Mouse (Mus musculus) heart, postnatal 0 days (tissue): ENCODE measurements around the gene Imp3. TPM values are rescaled to one million over a fixed set of nuclear protein-coding genes. Genes with fewer than 3 reads are reported as not detected.
A peak's percentile ranks its signal among the peaks of the same experiment; 100 is the strongest.
"Not testable (repeated sequence)": the region's sequence is repeated elsewhere in the genome, so short reads cannot be mapped to it uniquely, and the experiment has no call there.

Source experiments
- ATAC-seq: fragments of 200-750 bp; cut with Nextera tagmentation; 2 replicates; pipeline ENCODE4 v1.8.0; 2017; ENCODE audit warnings: low read depth, moderate number of reproducible peaks, moderate library complexity; ENCODE audit not compliant: insufficient read depth
- DNase-seq: peaks from one replicate; pipeline ENCODE4 v3.0.0-alpha.2; 2016; ENCODE audit warnings: low spot score
- H3K27ac ChIP-seq: fragments of 300-500 bp; sonication (generic); 2 replicates; pipeline ENCODE4 v1.5.1; 2014; ENCODE audit warnings: low read depth, mild to moderate bottlenecking
- H3K27me3 ChIP-seq: fragments of 300-500 bp; sonication (generic); 2 replicates; pipeline ENCODE4 v1.6.1; 2014; ENCODE audit warnings: low read length, mixed read lengths; ENCODE audit not compliant: control insufficient read depth, insufficient read depth
- H3K36me3 ChIP-seq: fragments of 300-500 bp; sonication (generic); replicated peaks from 2 replicates; pipeline ENCODE4 v1.6.1; 2014; ENCODE audit warnings: low read length, mixed read lengths; ENCODE audit not compliant: control insufficient read depth, insufficient read depth
- H3K4me1 ChIP-seq: fragments of 300-500 bp; sonication (generic); 2 replicates; pipeline ENCODE4 v1.6.1; 2014; ENCODE audit warnings: antibody characterized with exemption; ENCODE audit not compliant: control insufficient read depth, insufficient read depth
- H3K4me2 ChIP-seq: fragments of 300-500 bp; sonication (generic); 2 replicates; pipeline ENCODE4 v1.6.1; 2014; ENCODE audit warnings: low read depth, mild to moderate bottlenecking, low read length, moderate library complexity
- H3K4me3 ChIP-seq: fragments of 300-500 bp; sonication (generic); 2 replicates; pipeline ENCODE4 v1.5.1; 2014; ENCODE audit warnings: low read depth, low read length
- H3K9ac ChIP-seq: fragments of 300-500 bp; sonication (generic); replicated peaks from 2 replicates; pipeline ENCODE4 v1.6.1; 2014; ENCODE audit warnings: low read depth, low read length, mixed read lengths
- H3K9me3 ChIP-seq: fragments of 300-500 bp; sonication (generic); replicated peaks from 2 replicates; pipeline ENCODE4 v1.6.1; 2016; ENCODE audit warnings: low read length; ENCODE audit not compliant: control insufficient read depth
- CTCF ChIP-seq: IDR thresholded peaks from 2 replicates; pipeline ENCODE4 v1.5.1; 2016; ENCODE audit warnings: antibody characterized with exemption, control low read depth, low read depth
- EP300 ChIP-seq: IDR thresholded peaks from 2 replicates; pipeline ENCODE4 v1.6.1; 2016; ENCODE audit warnings: antibody characterized with exemption, low read depth
- WGBS: fragments of 180-500 bp; shearing (Covaris S2); extraction: QIAGEN DNeasy Blood & Tissue Kit; methylation state at CpG from one replicate; pipeline ENCODE4 v1.1.7; 2014; 5-methylcytosine and 5-hydroxymethylcytosine counted together
- polyA plus RNA-seq: library from polyadenylated mRNA; unstranded; fragments of >200 nt; fragmentation: Nextera tagmentation; extraction: Ambion mirVana; gene quantifications from 2 replicates; pipeline ENCODE4 v1.2.1, GENCODE M21; 2015
- total RNA-seq: library from RNA; depleted of rRNA; stranded (reverse); fragments of >200 nt; gene quantifications from 2 replicates; pipeline ENCODE4 v1.2.3, GENCODE M21; 2014; ENCODE audit warnings: low replicate concordance

Gene Imp3
- total and polyA plus RNA-seq, 2 experiments from 2014 or later: 58.1 to 179 TPM

GRCm38 (mm10) chr9:56938374-56938773 lies 1.1 kb downstream of the Imp3 start:
- H3K4me3 ChIP-seq: peak overlapping the region; percentile 62
- no peaks in the 10 kb centered on the region for H3K27me3 ChIP-seq
- peaks cover 5% of the 10 kb centered on the region; the same call in 1 of the 2 replicates for H3K4me1 ChIP-seq
- TF ChIP-seq EP300 (no peak), CTCF (no peak)
- no peaks in the 10 kb centered on the region for H3K36me3 ChIP-seq
- under 1% methylated on average over 7 of the region's 7 CpGs for WGBS
- peak overlapping the region; percentile 73 for H3K4me2 ChIP-seq
- H3K9me3 ChIP-seq: no peaks in the 10 kb centered on the region
- ATAC-seq (no peak), DNase-seq (peak; percentile 86)
- peak overlapping the region; percentile 60 for H3K9ac ChIP-seq
- peak overlapping the region; percentile 91 for H3K27ac ChIP-seq

- TF ChIP-seq CTCF: peak; percentile 78
- H3K4me1 ChIP-seq, H3K9ac ChIP-seq, H3K27me3 ChIP-seq, H3K4me3 ChIP-seq, H3K4me2 ChIP-seq, ATAC-seq, H3K36me3 ChIP-seq, H3K9me3 ChIP-seq, H3K27ac ChIP-seq: not testable (repeated sequence)
- 20% methylated on average over 3 of the region's 3 CpGs for WGBS
- DNase-seq: peak; percentile 50
Measured at GRCm38 (mm10) chr9:56947481-56947880, 10.2 kb downstream of the Imp3 start.

GRCm38 (mm10) chr9:56948699-56949098 lies 11.4 kb downstream of the Imp3 start:
- H3K9ac ChIP-seq, H3K4me3 ChIP-seq, H3K36me3 ChIP-seq, ATAC-seq, DNase-seq, H3K27ac ChIP-seq, H3K4me2 ChIP-seq, H3K27me3 ChIP-seq, H3K4me1 ChIP-seq, H3K9me3 ChIP-seq: not testable (repeated sequence)
- WGBS: 75% methylated on average over 5 of the region's 5 CpGs

GRCm38 (mm10) chr9:56949767-56950166 lies 12.5 kb downstream of the Imp3 start:
- Histone ChIP-seq H3K36me3 (no peaks in the 10 kb centered on the region), H3K4me3 (peak overlapping the region; percentile 29), H3K9me3 (no peaks in the 10 kb centered on the region), H3K4me2 (peak overlapping the region; percentile 51), H3K27ac (no peak overlapping the region), H3K9ac (no peak overlapping the region), H3K27me3 (no peaks in the 10 kb centered on the region), H3K4me1 (0 out of 2 replicates have a peak, but pooled peaks cover 5% of the 10 kb centered on the region)
- ATAC-seq (no peak), DNase-seq (no peak)
- TF ChIP-seq EP300: no peak
- TF ChIP-seq CTCF: no peak
- WGBS: 16% methylated on average over 13 of the region's 13 CpGs

GRCm38 (mm10) chr9:56950414-56951400 lies 13.4 kb downstream of the Imp3 start, which contains the start of gene Snupn:
Gene Snupn, plus strand, starts transcription at chr9:56950878.
- Histone ChIP-seq H3K27ac (peak within 1 kb of the TSS; percentile 92), H3K9me3 (no peaks in the 10 kb centered on the region), H3K36me3 (no peaks in the 10 kb centered on the region), H3K4me1 (0 out of 2 replicates have a peak, but pooled peaks cover 5% of the 10 kb centered on the region), H3K9ac (peak within 1 kb of the TSS; percentile 75), H3K4me2 (peak within 1 kb of the TSS; percentile 81), H3K4me3 (peak within 1 kb of the TSS; percentile 74), H3K27me3 (no peaks in the 10 kb centered on the region)
- ATAC-seq (peak; percentile 100), DNase-seq (peak; percentile 97)
- TF ChIP-seq CTCF (no peak), EP300 (no peak)
- under 1% methylated on average over 50 of the region's 50 CpGs for WGBS
